Mouse (Mus musculus): ENCODE data around the gene Hcn2. TPM values are rescaled to one million over a fixed set of nuclear protein-coding genes. Genes with fewer than 3 reads are reported as not detected.

Hcn2 gene
- total RNA-seq (2023): not detected

GRCm38 (mm10) chr10:79716254-79716987 lies at the start of gene Hcn2:
Hcn2 (plus strand) TSS chr10:79716634.

DNA sequence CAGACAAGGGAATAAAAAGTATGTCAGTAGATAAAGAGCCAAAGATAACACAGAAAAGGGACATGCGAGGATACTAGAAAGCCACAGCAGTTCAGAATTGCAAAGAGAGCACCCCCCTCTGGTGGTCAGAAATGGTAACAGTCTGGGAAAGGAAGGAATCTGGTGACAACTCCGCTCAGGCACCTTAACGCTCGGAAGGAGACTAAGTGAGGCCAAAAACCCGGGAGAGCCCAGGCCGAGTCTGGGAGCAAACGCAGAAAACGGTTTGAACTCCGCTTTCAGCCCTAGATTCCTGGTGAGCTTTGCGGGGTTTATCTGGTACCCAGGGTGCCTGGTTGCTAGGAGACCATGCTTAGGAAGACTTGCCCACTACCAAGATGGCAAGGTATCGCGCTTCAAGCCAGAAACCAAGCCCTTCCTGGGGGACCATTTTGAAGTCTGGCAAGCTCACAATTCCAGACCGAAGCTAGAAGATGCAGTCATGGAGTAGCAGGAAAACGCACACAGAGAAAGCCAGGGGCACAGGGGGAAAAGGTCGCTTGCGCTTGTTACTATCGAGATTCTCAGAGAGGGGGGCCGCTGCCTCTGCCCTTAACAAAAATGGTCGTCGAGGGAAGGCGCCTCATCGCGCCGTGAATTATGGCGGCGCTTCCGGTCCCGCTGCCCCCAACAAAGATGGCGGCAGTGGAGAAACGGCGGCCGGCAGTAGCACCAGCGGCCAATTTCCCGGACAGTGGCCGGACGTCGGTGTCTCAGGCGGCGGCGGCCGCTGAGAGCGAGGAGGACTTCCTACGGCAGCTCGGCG lies 47.5 kb upstream of the Hcn2 start, which contains the start of gene Tpgs1:
TSS of gene Tpgs1 (plus strand) at position 599 of the 805 bp plus-strand sequence.

DNA sequence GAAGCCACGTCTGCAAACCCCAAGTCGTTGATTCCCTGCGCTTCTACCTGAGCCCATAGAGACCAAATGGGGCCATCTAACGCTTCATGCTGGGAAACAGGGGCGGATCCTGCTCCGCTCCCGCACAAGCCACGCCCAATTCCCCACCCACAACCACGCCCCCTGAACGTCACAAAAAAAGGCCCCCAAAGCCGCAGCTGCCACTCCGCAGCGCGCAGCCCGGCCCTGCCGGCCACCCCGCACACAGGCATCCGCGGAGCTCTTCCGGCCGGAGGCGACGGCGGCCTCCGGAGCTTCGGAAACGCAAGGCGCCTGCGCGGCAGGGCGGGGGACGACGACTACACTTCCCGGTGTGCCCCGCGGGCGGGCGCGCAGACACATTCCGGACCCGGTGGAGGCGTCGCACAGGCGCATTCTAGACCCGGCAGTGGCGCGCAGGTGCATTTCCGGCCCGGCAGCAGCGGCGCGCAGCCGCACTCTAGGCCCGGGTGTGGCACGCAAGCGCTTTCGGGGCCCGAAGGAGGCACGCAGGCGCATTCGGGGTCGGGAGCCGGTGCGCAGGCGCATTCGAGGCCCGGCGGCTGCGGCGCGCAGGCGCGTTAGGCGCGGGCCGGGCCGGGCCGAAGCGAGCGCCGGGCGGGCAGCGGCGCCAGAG lies 34.7 kb upstream of the Hcn2 start, which contains the start of gene Cdc34:
TSS of gene Cdc34 (plus strand) at position 605 of the 655 bp plus-strand sequence.

DNA sequence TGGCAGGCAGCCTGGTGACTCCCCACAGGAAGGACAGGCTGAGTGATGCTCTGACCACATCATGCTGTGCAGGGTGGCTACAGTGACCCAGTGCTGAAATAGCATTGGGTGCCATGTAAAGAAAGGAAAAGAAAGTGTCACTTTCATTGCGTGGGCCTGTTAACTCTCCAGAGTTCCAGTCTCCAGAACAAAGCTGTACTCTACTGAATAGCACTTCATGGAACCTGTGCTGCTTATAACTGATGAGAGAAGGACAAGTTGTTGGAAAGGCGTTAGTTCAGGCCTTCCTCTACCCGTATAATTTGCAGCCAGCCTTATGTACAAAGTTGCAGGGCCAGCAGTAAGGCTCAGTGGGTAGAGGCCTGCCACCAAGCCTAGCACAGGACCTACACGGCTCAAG lies 27.7 kb upstream of the Hcn2 start, which contains the start of gene Gzmm:
TSS of gene Gzmm (plus strand) at position 301 of the 400 bp plus-strand sequence.

DNA sequence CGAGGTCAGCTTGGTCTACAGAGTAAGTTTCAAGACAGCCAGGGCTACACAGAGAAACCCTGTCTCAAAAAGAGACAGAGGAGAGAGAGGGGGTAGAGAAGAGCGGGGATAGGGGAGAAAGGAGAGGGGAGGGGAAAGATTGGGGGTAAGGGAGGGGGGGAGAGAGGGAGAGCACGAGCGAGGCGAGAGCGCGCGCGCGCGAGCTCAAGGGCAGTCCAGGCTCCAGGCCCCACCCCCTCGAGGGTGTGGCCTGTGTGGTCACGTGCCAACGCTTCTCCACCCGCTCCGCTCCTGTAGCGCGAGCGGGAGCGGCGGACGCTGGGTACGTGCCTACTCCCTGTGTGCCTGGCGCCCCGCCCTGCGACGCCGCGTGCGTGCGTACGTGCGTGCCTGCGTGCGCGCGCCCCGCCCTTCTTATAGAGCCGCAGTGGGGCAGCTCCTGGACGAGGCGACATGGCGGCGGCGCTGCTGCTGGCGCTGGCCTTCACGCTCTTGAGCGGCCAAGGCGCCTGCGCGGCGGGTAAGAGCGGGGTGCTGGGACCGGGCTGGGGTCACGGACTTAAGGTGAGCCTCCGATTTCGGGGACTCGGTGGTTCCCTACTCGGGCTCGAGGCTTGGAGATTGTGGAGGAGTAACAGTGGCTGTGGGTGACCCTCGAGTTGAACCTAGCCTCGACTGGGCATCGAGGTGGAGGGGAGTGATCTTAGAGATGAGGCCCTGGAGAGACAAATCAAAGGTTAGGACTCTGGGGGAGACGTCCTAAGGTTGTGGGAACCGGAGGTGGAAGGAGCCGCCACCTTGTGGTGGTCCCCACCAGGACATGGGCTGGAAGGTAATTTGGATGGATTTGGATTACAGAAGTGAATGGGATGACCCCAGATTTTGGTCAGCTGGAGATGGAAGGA lies 12.1 kb upstream of the Hcn2 start, which contains the start of gene Bsg:
TSS of gene Bsg (plus strand) at position 427 of the 905 bp plus-strand sequence.

GRCm38 (mm10) chr10:79745898-79746773 lies 29.7 kb downstream of the Hcn2 start, which contains the start of gene Polrmt:
Polrmt (minus strand) TSS chr10:79746581.

GRCm38 (mm10) chr10:79754856-79755516 lies 38.6 kb downstream of the Hcn2 start, which contains the start of gene Fgf22:
Fgf22 (plus strand) TSS chr10:79755076.

DNA sequence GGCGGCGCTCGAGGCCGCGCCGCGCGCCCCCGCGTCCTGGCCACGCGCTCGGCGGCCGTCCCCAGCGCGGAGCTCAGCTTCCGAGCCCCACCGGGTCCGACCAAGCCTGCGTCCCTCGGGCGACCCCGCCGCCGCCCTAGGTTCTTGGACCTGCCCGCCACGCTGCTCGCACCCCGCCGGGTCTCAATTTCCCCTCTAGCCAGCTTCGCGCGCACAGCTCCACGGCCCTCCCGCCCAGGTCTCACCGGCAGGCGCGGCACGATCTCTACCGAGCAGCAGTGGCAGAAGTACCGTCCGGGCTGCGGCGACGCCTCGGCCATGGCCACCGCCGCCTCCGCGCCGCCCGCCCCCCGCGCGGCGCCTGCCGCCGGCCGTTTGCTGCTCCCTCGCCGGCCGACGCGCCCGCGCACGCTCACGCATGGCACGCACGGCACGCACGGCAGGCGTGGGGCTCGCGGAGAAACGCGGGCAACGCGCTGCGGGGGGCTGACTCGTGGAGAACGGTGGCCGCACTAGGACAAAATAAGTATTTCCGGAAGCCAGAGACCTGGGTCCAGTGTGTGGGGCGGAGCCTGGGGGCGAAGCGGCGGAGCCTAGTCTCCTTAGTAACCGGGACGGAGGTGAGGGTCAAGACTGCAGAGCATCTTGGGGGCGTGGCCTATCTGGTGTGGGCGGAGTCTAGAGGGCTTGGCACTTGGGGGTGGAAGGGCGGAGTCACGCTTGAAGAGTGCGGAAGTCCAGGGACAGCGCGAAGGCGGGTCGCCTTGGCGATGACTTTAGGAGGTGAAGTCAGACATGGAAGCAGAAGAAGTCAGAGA lies 50.3 kb downstream of the Hcn2 start, which contains the start of gene Rnf126:
TSS of gene Rnf126 (minus strand) at position 445 of the 818 bp plus-strand sequence.

DNA sequence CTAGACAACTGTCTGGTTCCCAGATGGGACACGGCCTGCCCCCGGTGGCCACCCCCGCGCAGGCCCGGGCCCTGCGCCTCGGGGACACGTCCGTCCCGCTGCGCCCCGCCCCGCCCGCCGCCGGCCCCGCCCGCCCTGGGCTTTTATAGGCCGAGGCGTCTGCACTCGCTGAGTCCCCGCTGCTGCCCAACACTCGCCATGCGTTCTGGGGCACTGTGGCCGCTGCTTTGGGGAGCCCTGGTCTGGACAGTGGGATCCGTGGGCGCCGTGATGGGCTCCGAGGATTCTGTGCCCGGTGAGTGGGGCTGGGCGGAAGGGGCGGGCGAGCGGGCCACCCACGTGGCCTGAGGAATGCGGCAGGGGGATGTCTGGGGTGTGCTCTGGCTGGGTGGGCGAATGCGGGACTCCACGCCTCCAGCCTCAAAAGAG lies 60.7 kb downstream of the Hcn2 start, which contains the start of gene Fstl3:
TSS of gene Fstl3 (plus strand) at position 170 of the 429 bp plus-strand sequence.

Other genes with a start within 250 kb of the Hcn2 start
- gene Vmn2r83, start 247.9 kb upstream of the Hcn2 start, total RNA-seq (2023): not detected
- 1.2 TPM for gene Plpp2, start 182.8 kb upstream of the Hcn2 start, total RNA-seq (2023)
- 58.4 TPM for gene Mier2, start 161.4 kb upstream of the Hcn2 start, total RNA-seq (2023)
- not detected for gene Theg, start 129.3 kb upstream of the Hcn2 start, total RNA-seq (2023)
- gene C2cd4c, start 102.6 kb upstream of the Hcn2 start, total RNA-seq (2023): not detected
- not detected for gene Shc2, start 78.7 kb upstream of the Hcn2 start, total RNA-seq (2023)
- gene Odf3l2, start 70.9 kb upstream of the Hcn2 start, total RNA-seq (2023): not detected
- gene Madcam1, start 52.1 kb upstream of the Hcn2 start, total RNA-seq (2023): not detected
- gene Tpgs1, start 47.3 kb upstream of the Hcn2 start, total RNA-seq (2023): 22.8 TPM
- 93.4 TPM for gene Cdc34, start 34.4 kb upstream of the Hcn2 start, total RNA-seq (2023)
- 3.2 TPM for gene Gzmm, start 27.6 kb upstream of the Hcn2 start, total RNA-seq (2023)
- gene Bsg, start 12.1 kb upstream of the Hcn2 start, total RNA-seq (2023): 99.5 TPM
- gene Polrmt, start 29.9 kb downstream of the Hcn2 start, total RNA-seq (2023): 69.9 TPM
- not detected for gene Fgf22, start 38.4 kb downstream of the Hcn2 start, total RNA-seq (2023)
- 71.9 TPM for gene Rnf126, start 50.3 kb downstream of the Hcn2 start, total RNA-seq (2023)
- 1.2 TPM for gene Fstl3, start 60.6 kb downstream of the Hcn2 start, total RNA-seq (2023)
- gene Prss57, start 74.3 kb downstream of the Hcn2 start, total RNA-seq (2023): not detected
- gene Palm, start 76.9 kb downstream of the Hcn2 start, total RNA-seq (2023): 6.7 TPM
- not detected for gene Misp, start 104.4 kb downstream of the Hcn2 start, total RNA-seq (2023)
- 783 TPM for gene Ptbp1, start 137.8 kb downstream of the Hcn2 start, total RNA-seq (2023)
- not detected for gene Prtn3, start 157.8 kb downstream of the Hcn2 start, total RNA-seq (2023)
- 1.0 TPM for gene Plppr3, start 158.0 kb downstream of the Hcn2 start, total RNA-seq (2023)
- gene Elane, start 169.6 kb downstream of the Hcn2 start, total RNA-seq (2023): 0.83 TPM
- not detected for gene Cfd, start 174.2 kb downstream of the Hcn2 start, total RNA-seq (2023)
- 59.4 TPM for gene Med16, start 192.3 kb downstream of the Hcn2 start, total RNA-seq (2023)
- gene Gm26602, start 194.2 kb downstream of the Hcn2 start, total RNA-seq (2023): not detected
- gene Kiss1r, start 200.3 kb downstream of the Hcn2 start, total RNA-seq (2023): 0.65 TPM
- 119 TPM for gene R3hdm4, start 204.6 kb downstream of the Hcn2 start, total RNA-seq (2023)
- 8.4 TPM for gene Arid3a, start 210.4 kb downstream of the Hcn2 start, total RNA-seq (2023)
- 48.5 TPM for gene Wdr18, start 243.5 kb downstream of the Hcn2 start, total RNA-seq (2023)

Measured in CD4-positive naive resting alpha-beta T cell, adult 57 days (primary cell).